28 mouse cellular contexts compared by ENCODE assay signal in the genomic region with DNA sequence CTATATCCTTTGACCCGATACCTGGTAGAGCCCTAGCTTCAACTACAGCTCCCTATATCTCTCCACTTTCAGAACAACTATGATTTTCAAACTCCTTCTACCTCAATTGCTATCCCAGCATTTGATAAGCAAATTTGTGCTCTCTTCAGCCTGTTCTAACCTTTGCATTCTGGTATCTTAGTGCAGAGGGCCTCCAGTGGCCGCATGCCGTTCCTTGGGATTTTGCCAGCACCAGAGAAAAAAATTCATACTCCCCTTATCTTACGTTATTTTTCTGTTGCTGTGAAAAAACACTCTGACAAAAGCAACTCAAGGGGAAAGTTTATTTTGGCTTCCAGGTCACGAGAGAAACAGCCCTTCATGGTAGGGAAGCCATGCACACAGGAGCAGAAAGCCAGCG. TPM values are rescaled to one million over a fixed set of nuclear protein-coding genes. Genes with fewer than 3 reads are reported as not detected.
DNase-seq lines count a peak whose midpoint lies in the region; ATAC-seq lines count a peak whose summit lies in the region.
"Had no signal": no experiment of that assay in that cellular context is flagged by ENCODE, and none has a peak within 500 bp of the region (broad histone marks: within the 10 kb centered on the region; RNA-seq: fewer than 3 reads in every experiment).

No protein-coding gene starts in this region.

- H3K27me3 ChIP-seq in heart, embryonic 10.5 days (ENCODE audit: insufficient read depth, poor library complexity, severe bottlenecking), result no peaks in the 10 kb centered on the region
- H3K27me3 ChIP-seq: embryonic facial prominence, embryonic 13.5 days; forebrain, embryonic 15.5 days; heart, embryonic 13.5 days; midbrain, embryonic 15.5 days; neural tube, embryonic 15.5 days had no signal

- no peaks in the 10 kb centered on the region for H3K4me1 ChIP-seq in heart, embryonic 10.5 days
- H3K4me1 ChIP-seq: embryonic facial prominence, embryonic 13.5 days; forebrain, embryonic 10.5 days; forebrain, embryonic 15.5 days; hindbrain, embryonic 10.5 days; midbrain, embryonic 15.5 days; neural tube, embryonic 15.5 days had no signal

- peak; percentile 62 for ATAC-seq in megakaryocyte-erythroid progenitor cell, adult 5-6 weeks (replicated peaks; ENCODE audit: low FRiP score, low TSS enrichment, poor library complexity, severe bottlenecking)
- ATAC-seq: CD4-positive, CD25-positive, alpha-beta regulatory T cell, adult 4 months; forebrain, embryonic 15.5 days; hindbrain, embryonic 16.5 days; midbrain, embryonic 15.5 days had no signal

- H3K4me3 ChIP-seq in heart, embryonic 10.5 days, result no peak overlapping the region
- H3K4me3 ChIP-seq: embryonic facial prominence, embryonic 13.5 days; forebrain, embryonic 10.5 days; forebrain, embryonic 15.5 days; heart, embryonic 13.5 days; hindbrain, embryonic 10.5 days; midbrain, embryonic 15.5 days; neural tube, embryonic 15.5 days had no signal

- 75% methylated on average over 6 of the region's 6 CpGs for WGBS in heart, embryonic 10.5 days

- no peak overlapping the region for H3K27ac ChIP-seq in heart, embryonic 10.5 days
- H3K27ac ChIP-seq: embryonic facial prominence, embryonic 13.5 days; forebrain, embryonic 10.5 days; forebrain, embryonic 15.5 days; heart, embryonic 13.5 days; hindbrain, embryonic 10.5 days; liver, embryonic 14.5 days; midbrain, embryonic 15.5 days; neural tube, embryonic 15.5 days had no signal

- no peaks in the 10 kb centered on the region for H3K9me3 ChIP-seq in heart, embryonic 10.5 days
- H3K9me3 ChIP-seq: embryonic facial prominence, embryonic 13.5 days; forebrain, embryonic 10.5 days; forebrain, embryonic 15.5 days; heart, embryonic 13.5 days; hindbrain, embryonic 10.5 days; midbrain, embryonic 15.5 days; neural tube, embryonic 15.5 days had no signal

- H3K36me3 ChIP-seq in heart, embryonic 10.5 days, result no peaks in the 10 kb centered on the region
- H3K36me3 ChIP-seq: embryonic facial prominence, embryonic 13.5 days; forebrain, embryonic 10.5 days; forebrain, embryonic 15.5 days; heart, embryonic 13.5 days; hindbrain, embryonic 10.5 days; midbrain, embryonic 15.5 days; neural tube, embryonic 15.5 days had no signal

- DNase-seq in heart, adult 9 months (ENCODE audit: low spot score in 2 of 2), result peak; percentile 6 to 28
- no peak for DNase-seq in heart, embryonic 10.5 days (ENCODE audit: low spot score)
- peak; percentile 15 for DNase-seq in kidney, postnatal 10 days
- DNase-seq in kidney, adult 18-20 months, result no peak
- peak; percentile 31 for DNase-seq in ovary, postnatal 36 days (ENCODE audit: low spot score)
- DNase-seq in ovary, postnatal 14 days (ENCODE audit: low spot score), result no peak
- no peak for DNase-seq in right cerebral cortex, adult 18-20 months
- DNase-seq: adrenal gland, postnatal 25 days; cerebellum, adult 11-12 months; cerebellum, adult 9-11 months; gastrocnemius, postnatal 25 days; layer of hippocampus, adult 9-11 months; liver; lung, adult 2 months; lung, postnatal 36 days; right cerebral cortex, postnatal 14 days; thymus, postnatal 4 days had no signal

RNA-seq across cellular contexts. Expression of a gene that starts 28.0 kb away (rescaled TPM):
- polyA plus RNA-seq in heart, embryonic 10.5 days (2016; fragmentation: Nextera tagmentation; extraction: Ambion mirVana), result 37.8 and 47.0 TPM in 2 replicates
- 1.6 TPM in 1 of 2 replicates, not detected in the other for total RNA-seq in megakaryocyte-erythroid progenitor cell, adult 5-6 weeks (2014; fragmentation: Nextera tagmentation)
- 0.42 and 1.2 TPM in 2 replicates for total RNA-seq in megakaryocyte-erythroid progenitor cell, adult 5-6 weeks (2017)

Comparison
In these comparisons a context has a peak if more than half of its experiments do, and no peak if none do; other contexts are left out.
1. DNase-seq: peak in heart, adult 9 months (2 of 2), kidney, postnatal 10 days (single experiment) and ovary, postnatal 36 days (single experiment); none in heart, embryonic 10.5 days (single experiment), kidney, adult 18-20 months (single experiment), ovary, postnatal 14 days (single experiment) and right cerebral cortex, adult 18-20 months (single experiment).